ENCODE assay signal across 9 mouse cellular contexts in the genomic region with DNA sequence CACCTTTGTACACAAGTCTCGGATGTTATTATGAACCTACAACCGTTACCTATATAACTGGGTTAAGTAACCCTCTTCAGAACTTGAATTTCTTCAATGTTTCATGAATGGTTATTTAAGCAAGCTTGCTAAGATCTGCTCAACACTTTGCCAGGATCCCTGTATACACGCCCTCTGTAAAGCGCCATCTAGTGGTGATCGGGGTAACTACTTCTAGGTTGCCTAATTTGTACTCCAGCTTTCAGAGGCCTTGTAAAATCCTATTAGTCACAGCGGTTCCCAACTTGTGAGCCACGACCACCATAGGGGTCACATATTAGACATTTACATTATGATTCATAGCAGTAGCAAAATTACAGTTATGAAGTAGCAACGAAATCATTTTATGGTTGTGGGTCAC. TPM values are rescaled to one million over a fixed set of nuclear protein-coding genes. Genes with fewer than 3 reads are reported as not detected.
DNase-seq lines count a peak whose midpoint lies in the region; ATAC-seq and TF ChIP-seq lines count a peak whose summit lies in the region.
"Had no signal": no experiment of that assay in that cellular context is flagged by ENCODE, and none has a peak within 500 bp of the region (broad histone marks: within the 10 kb centered on the region; RNA-seq: fewer than 3 reads in every experiment).

No protein-coding gene starts in this region.

- peak; percentile 73 for DNase-seq in CH12.LX (ENCODE audit: extremely low read depth)
- peak; percentile 72 for DNase-seq in adrenal gland, postnatal 25 days
- peak; percentile 77 for DNase-seq in heart, adult 8-10 months (ENCODE audit: low spot score)
- peak; percentile 72 for DNase-seq in kidney, postnatal 14 days
- DNase-seq in liver, embryonic 11.5 days (ENCODE audit: low spot score) = peak; percentile 53
- peak; percentile 70 for DNase-seq in testis, postnatal 14 days (ENCODE audit: low spot score)

- ATAC-seq in embryonic facial prominence, embryonic 13.5 days (ENCODE audit: insufficient number of reproducible peaks, insufficient read depth, low FRiP score, low TSS enrichment, low read depth) = no peak
- ATAC-seq in liver, embryonic 11.5 days (replicated peaks; ENCODE audit: low FRiP score) = peak; percentile 51; the same call in 1 of the 2 replicates
- 0 out of 2 replicates have a peak, but pooled peaks have one; percentile 22 for ATAC-seq in neural tube, embryonic 13.5 days (ENCODE audit: low read depth)

- peak; percentile 87 to 96 for TF ChIP-seq CTCF in CH12.LX (conservative IDR thresholded peaks at IDR 0.05 in 1 of 2, IDR thresholded peaks at IDR 0.05 in 1 of 2; ENCODE audit: low read depth in 2 of 2, low read length in 2 of 2)

- H3K9ac ChIP-seq in CH12.LX (ENCODE audit: insufficient read depth, low read depth) = no peak overlapping the region
- H3K9ac ChIP-seq in embryonic facial prominence, embryonic 13.5 days = no peak overlapping the region
- no peak overlapping the region for H3K9ac ChIP-seq in liver, embryonic 11.5 days (ENCODE audit: low read depth, low read length)
- no peak overlapping the region for H3K9ac ChIP-seq in neural tube, embryonic 13.5 days
- H3K9ac ChIP-seq: heart, embryonic 15.5 days had no signal

- no peak overlapping the region for H3K4me2 ChIP-seq in CH12.LX (ENCODE audit: insufficient read depth, low read depth, poor library complexity, severe bottlenecking)
- H3K4me2 ChIP-seq in embryonic facial prominence, embryonic 13.5 days = peak overlapping the region; percentile 41
- no peak overlapping the region for H3K4me2 ChIP-seq in liver, embryonic 11.5 days
- H3K4me2 ChIP-seq in neural tube, embryonic 13.5 days = no peak overlapping the region
- H3K4me2 ChIP-seq: heart, embryonic 15.5 days had no signal

- no peak overlapping the region for H3K4me3 ChIP-seq in CH12.LX (replicated peaks in 1 of 3; ENCODE audit: low read depth in 2 of 3, low read length in 2 of 3, poor library complexity in 1 of 3)
- no peak overlapping the region; the same call in 1 of the 2 replicates for H3K4me3 ChIP-seq in embryonic facial prominence, embryonic 13.5 days
- H3K4me3 ChIP-seq in liver, embryonic 11.5 days (ENCODE audit: low read depth, low read length) = no peak overlapping the region
- H3K4me3 ChIP-seq in neural tube, embryonic 13.5 days = no peak overlapping the region
- H3K4me3 ChIP-seq: heart, embryonic 15.5 days had no signal

- TF ChIP-seq RAD21 in CH12.LX (IDR thresholded peaks at IDR 0.05; ENCODE audit: low read depth, low read length) = peak; percentile 55

- dilution Hi-C loops in CH12.LX (cut with MboI; ENCODE audit: extremely low pct_ligation_motif_present, extremely low pct_unique_long_range_greater_than_20kb, low sequenced_read_pairs) = no loop called here

- WGBS in embryonic facial prominence, embryonic 13.5 days = 20% methylated on average over 8 of the region's 8 CpGs
- 18% methylated on average over 8 of the region's 8 CpGs for WGBS in liver, embryonic 11.5 days
- WGBS in neural tube, embryonic 13.5 days = 21% methylated on average over 8 of the region's 8 CpGs

- in situ Hi-C loops in CH12.LX (cut with MboI; ENCODE audit: low pct_ligation_motif_present, low pct_unique_long_range_greater_than_20kb, low sequenced_read_pairs) = no loop called here

- no peaks in the 10 kb centered on the region for H3K36me3 ChIP-seq in CH12.LX (replicated peaks in 1 of 2; ENCODE audit: control insufficient read depth in 1 of 2, insufficient read depth in 1 of 2, low read length in 1 of 2)
- H3K36me3 ChIP-seq in embryonic facial prominence, embryonic 13.5 days = no peaks in the 10 kb centered on the region
- H3K36me3 ChIP-seq in liver, embryonic 11.5 days (ENCODE audit: control insufficient read depth, insufficient read depth, low read length) = no peaks in the 10 kb centered on the region
- H3K36me3 ChIP-seq in neural tube, embryonic 13.5 days = no peaks in the 10 kb centered on the region
- H3K36me3 ChIP-seq: heart, embryonic 15.5 days had no signal

- no peak for TF ChIP-seq POLR2A in CH12.LX (IDR thresholded peaks at IDR 0.05; ENCODE audit: low read depth, low read length)

- H3K9me3 ChIP-seq in CH12.LX (replicated peaks; ENCODE audit: low read length) = no peaks in the 10 kb centered on the region
- no peaks in the 10 kb centered on the region for H3K9me3 ChIP-seq in embryonic facial prominence, embryonic 13.5 days
- H3K9me3 ChIP-seq in liver, embryonic 11.5 days (ENCODE audit: control insufficient read depth, low read length) = no peaks in the 10 kb centered on the region
- H3K9me3 ChIP-seq in neural tube, embryonic 13.5 days = no peaks in the 10 kb centered on the region
- H3K9me3 ChIP-seq: heart, embryonic 15.5 days had no signal

- no peaks in the 10 kb centered on the region for H3K27me3 ChIP-seq in CH12.LX (replicated peaks)
- no peaks in the 10 kb centered on the region for H3K27me3 ChIP-seq in embryonic facial prominence, embryonic 13.5 days
- no peaks in the 10 kb centered on the region for H3K27me3 ChIP-seq in liver, embryonic 11.5 days (replicated peaks; ENCODE audit: control insufficient read depth, insufficient read depth, low read length)
- H3K27me3 ChIP-seq in neural tube, embryonic 13.5 days = no peaks in the 10 kb centered on the region
- H3K27me3 ChIP-seq: heart, embryonic 15.5 days had no signal

- no peak for TF ChIP-seq EP300 in CH12.LX (IDR thresholded peaks at IDR 0.05; ENCODE audit: low read length)

- no peaks in the 10 kb centered on the region for H3K4me1 ChIP-seq in CH12.LX (ENCODE audit: control insufficient read depth in 1 of 2, insufficient read depth in 2 of 2)
- peaks cover 21% of the 10 kb centered on the region for H3K4me1 ChIP-seq in embryonic facial prominence, embryonic 13.5 days
- H3K4me1 ChIP-seq in liver, embryonic 11.5 days (replicated peaks; ENCODE audit: control insufficient read depth, insufficient read depth, low read length) = no peaks in the 10 kb centered on the region
- peaks cover 6% of the 10 kb centered on the region for H3K4me1 ChIP-seq in neural tube, embryonic 13.5 days (replicated peaks)

- no peaks in the 10 kb centered on the region for H3K79me2 ChIP-seq in CH12.LX (replicated peaks; ENCODE audit: control insufficient read depth, extremely low read depth, insufficient read depth, poor library complexity, severe bottlenecking)

- no peak overlapping the region for H3K27ac ChIP-seq in CH12.LX (ENCODE audit: insufficient read depth, low read depth)
- no peak overlapping the region for H3K27ac ChIP-seq in embryonic facial prominence, embryonic 13.5 days
- H3K27ac ChIP-seq in liver, embryonic 11.5 days (ENCODE audit: low read depth, low read length) = no peak overlapping the region
- H3K27ac ChIP-seq in neural tube, embryonic 13.5 days (replicated peaks) = no peak overlapping the region
- H3K27ac ChIP-seq: heart, embryonic 15.5 days had no signal

TF ChIP-seq in CH12.LX, 34 proteins besides CTCF, POLR2A, EP300 and RAD21:
- TF ChIP-seq SMC3 (IDR thresholded peaks at IDR 0.05; ENCODE audit: low read depth, low read length) (peak; percentile 74), MAFK (IDR thresholded peaks at IDR 0.05; ENCODE audit: insufficient replicate concordance, low read length) (no peak), MYC (IDR thresholded peaks at IDR 0.05; ENCODE audit: low read depth, low read length) (no peak), MAZ (IDR thresholded peaks at IDR 0.05; ENCODE audit: low read depth, low read length) (no peak), MEF2A (IDR thresholded peaks at IDR 0.05; ENCODE audit: borderline replicate concordance, low read depth, low read length) (no peak), HCFC1 (IDR thresholded peaks at IDR 0.05; ENCODE audit: low read depth, low read length) (no peak), ETS1 (conservative IDR thresholded peaks at IDR 0.05; ENCODE audit: low read depth, low read length) (no peak), SIN3A (IDR thresholded peaks at IDR 0.05; ENCODE audit: low read length) (no peak), IRF4 (IDR thresholded peaks at IDR 0.05; ENCODE audit: low read depth, low read length) (0 out of 2 replicates have a peak, but pooled peaks have one; percentile 8), E2F4 (IDR thresholded peaks at IDR 0.05; ENCODE audit: insufficient replicate concordance, low read depth, low read length) (no peak)
TF ChIP-seq in CH12.LX: peak in this region for 2.

RNA-seq across cellular contexts. Expression of gene Ccdc81, which starts 4.5 kb away (rescaled TPM):
- total RNA-seq in CH12.LX (2012; rRNA removed) (not detected in 2 replicates), CH12.LX (2014; rRNA removed) (not detected in 2 replicates)
- not detected in 2 replicates for polyA plus RNA-seq in CH12.LX (2012; ENCODE audit: insufficient read length, low read depth)
- total RNA-seq in adrenal gland, postnatal 25 days (2021) = not detected in 2 replicates
- 0.23 and 0.31 TPM in 2 replicates for polyA plus RNA-seq in embryonic facial prominence, embryonic 13.5 days (2015; fragmentation: Nextera tagmentation; extraction: Ambion mirVana)
- not detected for total RNA-seq in heart, adult 8-10 months (2022)
- polyA plus RNA-seq in liver, embryonic 11.5 days (2014; fragmentation: Nextera tagmentation; extraction: Ambion mirVana) = 0.06 TPM in 1 of 2 replicates, not detected in the other
- 0.14 and 0.24 TPM in 2 replicates for polyA plus RNA-seq in neural tube, embryonic 13.5 days (2015; fragmentation: Nextera tagmentation; extraction: Ambion mirVana)
- polyA plus RNA-seq: heart, embryonic 15.5 days had no signal

RNA-seq across cellular contexts. Expression of gene Hikeshi, which starts 33.1 kb away (rescaled TPM):
- total RNA-seq in CH12.LX (2012; rRNA removed) = 66.6 and 69.2 TPM in 2 replicates
- total RNA-seq in CH12.LX (2014; rRNA removed) = 126 and 128 TPM in 2 replicates
- 53.3 and 67.5 TPM in 2 replicates for polyA plus RNA-seq in CH12.LX (2012; ENCODE audit: insufficient read length, low read depth)
- 65.8 and 69.5 TPM in 2 replicates for total RNA-seq in adrenal gland, postnatal 25 days (2021)
- polyA plus RNA-seq in embryonic facial prominence, embryonic 13.5 days (2015; fragmentation: Nextera tagmentation; extraction: Ambion mirVana) = 132 TPM in 2 replicates
- total RNA-seq in heart, adult 8-10 months (2022) = 10 to 100 TPM; 62.4 to 95.6 (median 84.5) TPM
- 138 and 146 TPM in 2 replicates for polyA plus RNA-seq in liver, embryonic 11.5 days (2014; fragmentation: Nextera tagmentation; extraction: Ambion mirVana)
- polyA plus RNA-seq in neural tube, embryonic 13.5 days (2015; fragmentation: Nextera tagmentation; extraction: Ambion mirVana) = 133 and 144 TPM in 2 replicates
